Mouse (Mus musculus) bone marrow, adult 2 months (tissue): ENCODE data around the gene Rabif.
"Not testable (repeated sequence)": the region's sequence is repeated elsewhere in the genome, so short reads cannot be mapped to it uniquely, and the experiment has no call there.

Experiments
- CTCF ChIP-seq: fragments of 200-500 bp; IDR thresholded peaks from 2 replicates; pipeline ENCODE4 v1.5.1; 2011; ENCODE audit warnings: low read length, control low read depth; ENCODE audit not compliant: control insufficient read depth, insufficient read depth
- POLR2A ChIP-seq: fragments of 200-500 bp; IDR thresholded peaks from 2 replicates; pipeline ENCODE4 v1.6.1; 2011; ENCODE audit warnings: low read depth, mild to moderate bottlenecking, control low read depth, low read length, borderline replicate concordance; ENCODE audit not compliant: control insufficient read depth

DNA sequence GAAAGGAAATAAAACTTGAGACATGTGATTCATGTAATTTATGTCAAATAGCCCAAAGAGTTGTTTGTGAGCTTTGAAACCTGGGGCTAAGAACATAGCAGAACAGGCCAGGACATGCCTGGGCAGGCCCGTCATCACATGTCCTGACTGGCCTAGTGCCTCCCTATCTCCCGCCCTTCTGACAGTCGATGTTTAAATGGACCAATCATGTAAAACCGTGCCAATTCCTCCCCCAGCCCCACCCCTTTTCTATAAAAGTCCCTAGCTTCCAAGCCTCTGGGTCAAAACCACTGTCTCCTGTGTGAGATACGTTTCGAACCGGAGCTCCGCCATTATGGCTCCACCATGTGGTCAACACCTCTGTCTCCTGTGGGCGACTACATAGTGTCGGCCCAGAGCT, 39.3 kb downstream of the Rabif start:
- TF ChIP-seq CTCF, POLR2A: not testable (repeated sequence)
